Mouse (Mus musculus): ENCODE measurements around the gene Sun2. TPM values are rescaled to one million over a fixed set of nuclear protein-coding genes. Genes with fewer than 3 reads are reported as not detected.

Sun2 gene
- total RNA-seq (2015), result 83.4 and 84.0 TPM in 2 replicates
- 225 and 233 TPM in 2 replicates for total RNA-seq (2017)

DNA sequence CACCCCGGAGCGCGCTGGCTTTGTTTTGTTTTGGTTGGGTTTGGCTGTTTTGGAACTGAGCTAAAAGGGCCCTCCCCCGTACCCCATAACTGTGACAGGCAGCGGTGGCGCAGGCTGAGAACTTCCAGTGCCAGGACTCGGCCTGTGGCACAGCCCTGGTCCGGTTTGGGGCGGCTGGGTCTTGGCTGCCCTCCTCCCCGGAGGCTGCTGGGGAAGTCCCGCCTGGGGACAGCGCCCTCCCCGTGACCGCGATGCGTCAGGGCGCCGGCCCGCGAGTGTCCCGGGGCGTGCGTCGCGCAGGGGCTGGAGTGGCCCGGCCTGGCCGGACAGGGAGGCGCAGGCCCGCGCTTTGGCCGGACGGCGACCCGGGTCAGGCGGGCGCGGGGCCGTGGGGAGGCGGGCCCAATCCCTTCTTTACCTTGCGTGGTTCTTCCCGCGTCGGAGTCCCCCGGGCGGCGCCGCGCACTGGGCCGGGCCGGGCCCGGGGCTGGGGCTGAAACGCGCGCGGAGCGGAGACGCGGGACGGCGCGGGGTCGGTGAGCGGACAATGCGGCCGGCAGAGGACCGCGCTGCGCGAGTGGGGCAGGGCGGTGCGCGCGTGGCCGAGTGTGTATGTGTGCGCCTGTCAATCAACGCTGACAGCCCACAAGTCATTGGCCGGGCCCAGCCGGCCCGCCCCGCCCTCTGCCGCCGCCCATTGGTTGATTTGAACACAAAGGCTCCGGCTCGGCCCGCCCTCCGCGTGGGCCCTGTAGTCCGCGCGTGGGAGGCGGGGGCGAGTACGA lies at the start of gene Sun2:
Sun2 (minus strand) TSS at position 616 of the 785 bp plus-strand sequence.
- ATAC-seq (replicated peaks; ENCODE audit: poor library complexity), result peak; percentile 65

DNA sequence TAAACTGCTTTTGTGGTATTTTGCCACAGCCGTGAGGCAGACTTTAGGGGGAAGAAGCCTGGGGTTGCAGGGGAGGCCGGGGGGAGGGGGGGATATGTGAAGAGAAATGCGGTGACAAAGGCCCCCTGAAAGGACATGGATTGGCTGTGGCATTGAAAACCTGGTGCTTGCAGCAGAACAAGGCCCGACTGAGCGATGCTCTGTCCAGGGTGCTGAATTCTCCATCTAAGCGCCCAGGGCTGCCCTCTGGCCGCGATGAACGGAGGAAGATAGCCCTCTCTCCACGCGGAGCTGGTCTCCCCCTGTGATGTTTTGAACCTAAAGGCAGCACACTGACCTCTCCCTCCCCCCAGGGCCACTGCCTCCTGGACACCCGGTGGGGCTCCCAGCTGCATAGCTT lies 49.2 kb upstream of the Sun2 start:
- ATAC-seq (replicated peaks; ENCODE audit: poor library complexity), result peak; percentile 74

DNA sequence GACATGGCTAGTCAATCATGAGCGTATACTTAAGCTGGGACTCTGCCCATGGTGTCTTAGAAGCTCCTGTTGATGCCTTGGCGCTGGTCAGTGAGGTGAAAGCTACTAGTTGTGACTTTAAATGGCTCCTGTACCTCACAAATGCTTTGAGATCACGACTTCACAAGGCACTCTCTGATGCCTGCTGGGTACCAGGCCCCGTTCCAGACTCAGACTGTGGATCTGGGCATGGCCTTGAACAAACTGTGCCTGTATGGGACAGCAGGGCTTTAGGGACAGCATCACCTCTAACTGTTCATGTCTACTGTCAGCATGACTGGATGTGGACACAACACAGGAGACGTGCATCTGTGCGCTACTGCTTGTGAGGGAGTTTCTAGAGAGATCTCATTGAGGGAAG lies 48.6 kb upstream of the Sun2 start:
- ATAC-seq (replicated peaks; ENCODE audit: poor library complexity), result no peak

DNA sequence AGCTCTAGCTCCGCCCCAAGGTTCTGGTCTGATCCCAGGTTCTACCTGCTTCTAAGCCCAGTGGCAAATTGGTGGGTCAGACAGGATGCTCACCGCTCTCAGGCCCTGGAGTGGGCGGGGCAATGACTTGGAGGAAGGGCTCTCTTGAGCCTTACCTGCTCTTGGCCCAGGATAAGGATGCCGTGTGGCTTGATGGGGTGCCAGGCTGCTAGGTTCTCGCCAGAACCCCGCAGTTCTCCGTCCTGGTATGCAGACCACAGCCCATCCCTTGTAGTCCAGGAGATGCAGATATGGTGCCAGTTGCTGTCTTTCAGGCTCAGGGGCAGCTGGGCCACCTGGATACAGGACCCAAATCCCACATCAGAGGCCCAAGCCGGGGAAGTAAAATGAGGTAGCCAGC lies 47.8 kb upstream of the Sun2 start:
- ATAC-seq (replicated peaks; ENCODE audit: poor library complexity), result no peak

DNA sequence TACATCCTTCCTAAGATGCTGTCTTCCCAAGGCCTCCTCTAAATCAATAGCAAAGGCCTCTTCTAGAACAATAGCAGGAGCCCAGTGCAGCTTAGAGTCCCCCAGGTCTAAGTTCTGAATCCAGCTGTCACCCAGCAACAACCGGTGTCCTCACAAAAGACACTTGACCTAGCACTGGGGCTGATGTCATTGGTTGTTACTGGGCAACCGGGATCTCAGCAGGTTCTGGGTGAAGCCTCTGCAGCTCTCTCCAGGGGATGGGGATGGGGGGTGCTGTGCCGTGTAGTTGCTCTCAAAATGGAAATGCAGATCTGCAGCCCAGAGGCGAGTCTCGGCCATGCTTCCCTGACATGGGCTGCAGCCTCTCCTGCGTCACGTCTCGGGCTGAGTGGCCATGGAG lies 45.5 kb upstream of the Sun2 start:
- ATAC-seq (replicated peaks; ENCODE audit: poor library complexity), result no peak

DNA sequence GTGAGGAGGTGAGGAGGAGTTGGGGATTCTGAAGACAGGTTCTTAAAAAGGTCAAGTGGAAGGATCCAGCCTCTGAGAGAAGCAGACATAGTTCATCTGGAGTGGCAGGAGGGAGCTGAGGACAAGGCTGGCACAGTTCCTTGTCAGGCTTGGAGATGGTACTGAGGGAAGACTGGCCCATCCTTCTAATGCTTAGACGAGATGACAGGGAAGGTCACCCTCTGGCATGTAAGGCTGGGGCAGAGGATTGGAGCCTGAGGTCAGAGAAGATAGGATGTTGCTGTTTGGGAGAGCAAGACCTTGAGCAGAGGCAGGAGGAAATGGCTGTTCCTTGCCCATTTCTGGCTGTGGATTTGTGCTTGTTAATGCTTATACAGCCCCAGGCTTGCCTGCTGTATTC lies 42.7 kb upstream of the Sun2 start:
- ATAC-seq (replicated peaks; ENCODE audit: poor library complexity), result no peak

DNA sequence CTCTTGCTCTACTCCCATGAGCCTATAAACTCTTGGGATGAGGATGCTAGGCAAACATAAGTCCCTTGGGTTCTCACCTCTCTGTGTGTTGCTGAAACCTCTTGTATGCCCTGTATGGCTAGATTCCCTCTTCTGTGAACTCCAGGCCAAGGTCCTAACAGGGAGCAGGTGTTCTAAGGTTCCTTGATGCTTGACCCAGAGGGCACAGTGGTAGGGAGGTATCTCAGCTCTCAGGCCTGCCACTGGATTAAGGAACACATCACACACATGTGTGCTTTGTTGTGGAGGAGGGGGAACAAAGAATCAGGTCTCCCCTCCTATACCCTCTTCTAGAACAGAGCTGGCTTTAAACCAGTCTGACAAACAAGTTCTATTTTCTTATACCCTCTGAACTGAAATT lies 35.4 kb upstream of the Sun2 start, which contains the start of gene Dnal4:
Dnal4 (minus strand) TSS at position 101 of the 400 bp plus-strand sequence.
- no peak for ATAC-seq (replicated peaks; ENCODE audit: poor library complexity)

DNA sequence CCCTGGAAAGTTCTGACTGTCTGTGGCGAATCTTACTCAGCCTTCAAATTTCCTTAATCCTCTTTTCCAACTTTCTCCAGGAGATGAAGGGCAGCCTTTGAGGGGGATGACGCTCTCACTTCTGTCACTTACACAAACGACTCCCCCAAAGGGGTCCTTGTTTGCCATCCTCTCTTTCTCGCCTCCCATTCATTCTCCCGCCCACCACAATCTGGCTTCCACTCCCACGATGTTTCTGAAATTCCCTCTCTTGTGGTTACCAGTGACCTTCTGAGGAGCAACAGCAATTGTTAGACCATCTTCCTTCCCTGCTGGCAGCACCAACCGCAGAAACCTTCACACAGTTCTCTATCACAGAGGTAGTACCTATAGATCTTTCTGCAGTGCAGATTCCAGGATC lies 33.3 kb upstream of the Sun2 start:
- no peak for ATAC-seq (replicated peaks; ENCODE audit: poor library complexity)

DNA sequence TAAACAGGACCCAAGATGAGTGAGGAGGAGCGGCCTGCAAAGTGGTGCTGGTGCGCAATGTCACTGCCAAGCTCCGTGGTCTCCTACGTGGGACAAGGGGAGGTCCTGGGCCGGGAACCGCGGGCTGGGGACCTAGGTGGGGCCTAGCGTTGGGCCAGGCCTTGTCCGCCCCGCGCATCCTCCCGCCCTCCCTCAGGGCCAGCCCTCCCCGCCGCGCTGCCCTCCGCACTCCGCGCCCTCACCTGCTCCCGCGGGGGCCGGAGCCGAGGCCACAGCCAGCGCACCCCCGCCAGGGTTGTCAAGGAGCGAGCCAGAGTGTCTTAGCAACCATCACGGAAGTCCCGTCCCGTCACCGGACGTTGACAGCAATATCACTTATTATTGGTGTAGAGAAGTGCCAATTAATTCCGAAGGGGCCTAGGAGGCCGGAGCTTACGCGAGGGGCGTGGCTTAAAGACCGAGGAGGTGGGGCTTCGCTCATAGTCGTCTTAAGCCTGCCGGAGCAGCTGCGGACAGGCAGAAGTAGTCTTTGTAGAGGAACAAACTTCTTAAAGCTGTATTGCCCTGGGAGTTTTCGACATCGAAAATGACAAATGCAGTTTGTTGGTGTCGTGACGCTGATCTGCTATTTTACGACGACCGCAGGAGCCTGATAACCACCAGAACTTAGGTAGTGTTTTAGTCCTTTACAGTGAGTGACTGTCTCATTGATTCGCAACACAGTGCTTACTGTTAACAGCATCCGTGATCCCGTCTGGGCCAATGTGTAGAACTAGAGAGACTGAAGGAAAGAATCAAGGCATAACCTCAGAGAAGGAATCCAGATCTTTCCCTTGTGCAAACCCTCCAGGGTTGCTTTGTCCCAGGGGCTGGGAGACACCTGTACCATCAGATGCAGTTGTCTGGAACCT lies 32.0 kb upstream of the Sun2 start:
- peak; percentile 97 for ATAC-seq (replicated peaks; ENCODE audit: poor library complexity)

DNA sequence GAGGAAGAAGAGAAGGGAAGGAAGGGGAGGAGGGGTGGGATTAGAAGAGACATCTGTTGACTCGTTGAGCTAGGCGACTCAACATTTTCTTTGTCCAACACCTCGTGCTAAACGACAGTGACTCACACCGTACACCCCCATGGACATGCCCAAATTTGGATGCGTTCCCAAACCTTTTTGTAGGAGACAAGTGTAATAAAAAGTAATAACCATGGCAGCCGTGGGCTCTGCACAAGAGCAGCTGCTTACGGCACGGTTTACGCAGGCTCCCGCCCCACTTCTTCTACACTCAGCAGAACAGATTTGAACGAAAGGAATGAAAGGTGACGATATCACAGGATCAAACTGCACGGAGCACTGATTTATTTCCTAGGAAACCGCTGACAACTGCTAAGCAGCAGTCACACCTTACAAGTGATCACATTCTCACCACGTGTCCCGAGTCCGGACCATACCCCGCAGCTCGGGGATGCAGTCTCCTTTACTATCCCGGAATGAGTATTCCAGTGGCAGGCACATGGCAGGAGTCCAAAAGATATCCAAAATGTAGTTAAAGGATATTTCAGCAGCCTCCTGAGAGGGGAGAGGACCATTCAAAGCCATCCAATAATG lies 28.4 kb upstream of the Sun2 start:
- ATAC-seq (replicated peaks; ENCODE audit: poor library complexity), result no peak

DNA sequence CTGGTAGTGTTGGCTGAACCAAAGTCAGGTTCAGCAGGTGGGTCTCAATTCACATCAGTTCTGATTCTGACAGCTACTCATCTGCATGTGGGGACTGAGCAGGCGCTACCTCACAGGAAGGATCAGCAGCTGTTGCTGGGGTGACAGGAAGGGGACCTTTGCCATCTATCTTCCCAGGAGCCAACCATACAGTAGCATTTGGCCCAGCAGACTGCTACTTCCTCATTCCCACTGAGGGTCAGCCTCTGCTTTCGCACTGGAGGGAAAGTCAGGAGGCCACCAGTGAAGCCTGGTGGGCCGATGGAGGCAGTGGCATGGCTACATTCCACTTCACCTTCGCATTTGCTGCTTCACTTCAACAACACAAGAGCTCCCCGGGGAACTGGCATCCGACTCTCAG lies 26.0 kb upstream of the Sun2 start:
- peak; percentile 81 for ATAC-seq (replicated peaks; ENCODE audit: poor library complexity)

DNA sequence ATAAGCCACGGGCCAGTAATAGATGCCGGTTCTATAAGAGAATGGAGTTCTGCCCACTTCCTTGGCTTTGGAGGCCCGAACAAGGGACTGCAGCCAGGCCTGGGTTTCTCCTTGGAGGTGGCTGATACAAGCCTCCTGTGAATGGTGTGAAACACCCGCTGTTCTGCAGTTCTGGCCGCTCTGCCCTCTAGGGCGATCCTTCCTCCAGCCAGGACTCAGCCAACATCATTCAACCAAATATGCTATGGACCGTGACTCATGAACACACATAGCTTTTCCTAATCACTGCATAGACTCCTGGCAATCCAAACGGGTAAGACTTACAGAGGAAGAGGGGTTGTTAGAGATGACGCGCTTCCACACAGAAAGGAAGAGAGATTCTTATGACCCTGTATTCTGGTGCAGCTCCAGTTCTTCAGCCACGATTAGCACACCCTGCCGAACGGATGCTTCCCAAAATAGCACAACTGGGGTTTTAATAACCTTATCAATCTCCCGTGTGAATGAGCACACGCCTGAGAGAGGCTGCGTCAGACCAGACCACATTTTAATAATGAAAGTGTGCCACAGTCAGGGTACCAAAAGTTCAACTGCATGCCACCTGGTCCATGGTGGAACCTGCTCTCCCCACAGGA lies 25.1 kb upstream of the Sun2 start:
- ATAC-seq (replicated peaks; ENCODE audit: poor library complexity), result no peak

DNA sequence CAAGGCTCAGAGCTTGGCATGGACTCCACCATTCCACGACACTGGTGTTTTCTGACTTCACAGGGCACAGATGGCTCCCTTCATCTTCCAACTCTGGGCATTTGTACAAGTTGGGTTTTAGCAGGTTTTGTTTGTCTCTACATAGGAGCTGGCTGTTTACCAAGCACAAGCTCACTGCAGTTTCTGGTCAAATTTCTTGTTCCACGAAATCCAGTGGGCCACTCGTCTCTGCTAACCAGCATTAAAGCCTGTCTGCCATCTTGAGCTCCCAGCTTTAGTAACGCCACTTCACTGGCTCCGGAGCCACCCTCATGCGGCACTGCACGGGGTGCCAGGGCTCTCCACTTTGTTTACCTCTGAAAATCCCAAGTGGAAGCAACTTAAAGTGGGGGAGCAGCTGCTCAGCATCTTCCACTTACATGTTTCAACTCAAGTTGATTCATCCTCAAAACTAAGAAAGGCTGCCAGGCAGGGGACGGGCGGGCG lies 24.3 kb upstream of the Sun2 start:
- no peak for ATAC-seq (replicated peaks; ENCODE audit: poor library complexity)

DNA sequence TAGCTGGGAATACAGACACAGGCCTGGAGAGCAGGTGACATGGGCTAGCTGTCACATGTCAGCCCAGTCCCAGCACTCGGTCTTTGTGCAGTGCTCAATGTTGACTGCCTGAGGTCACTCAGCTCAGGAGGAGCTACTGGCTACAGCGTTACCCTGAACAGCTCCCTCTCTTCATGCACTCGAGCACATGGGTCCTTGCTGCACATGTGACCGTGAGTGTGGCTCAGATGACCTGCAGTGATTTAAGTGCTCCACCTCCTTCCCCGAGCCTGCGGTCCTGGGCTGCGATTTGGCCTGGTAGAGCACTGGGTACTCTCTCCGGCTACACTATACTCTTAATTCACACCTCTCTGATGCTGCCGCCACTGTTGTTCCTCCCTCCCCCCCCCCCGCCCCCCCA lies 23.8 kb upstream of the Sun2 start:
- no peak for ATAC-seq (replicated peaks; ENCODE audit: poor library complexity)

DNA sequence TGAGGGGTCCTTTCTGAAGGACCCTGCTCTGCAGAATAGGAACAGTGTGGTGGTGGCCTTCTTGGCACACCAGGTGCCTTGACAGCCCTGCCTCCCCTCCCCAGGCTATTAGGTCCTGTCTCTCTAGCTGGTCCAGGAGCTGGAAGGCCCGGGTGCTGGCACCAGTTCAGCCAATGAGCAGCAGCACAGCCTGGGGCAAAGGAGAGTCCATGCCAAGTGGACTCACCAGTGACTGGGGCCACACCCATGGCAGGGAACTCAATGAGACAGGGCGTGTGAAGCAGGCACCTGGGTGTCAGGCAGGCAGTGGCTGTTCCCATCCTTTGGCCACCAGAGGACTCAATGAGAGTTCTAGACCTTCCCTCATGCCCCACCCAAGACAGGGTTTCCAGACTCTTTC lies 23.0 kb upstream of the Sun2 start:
- no peak for ATAC-seq (replicated peaks; ENCODE audit: poor library complexity)

DNA sequence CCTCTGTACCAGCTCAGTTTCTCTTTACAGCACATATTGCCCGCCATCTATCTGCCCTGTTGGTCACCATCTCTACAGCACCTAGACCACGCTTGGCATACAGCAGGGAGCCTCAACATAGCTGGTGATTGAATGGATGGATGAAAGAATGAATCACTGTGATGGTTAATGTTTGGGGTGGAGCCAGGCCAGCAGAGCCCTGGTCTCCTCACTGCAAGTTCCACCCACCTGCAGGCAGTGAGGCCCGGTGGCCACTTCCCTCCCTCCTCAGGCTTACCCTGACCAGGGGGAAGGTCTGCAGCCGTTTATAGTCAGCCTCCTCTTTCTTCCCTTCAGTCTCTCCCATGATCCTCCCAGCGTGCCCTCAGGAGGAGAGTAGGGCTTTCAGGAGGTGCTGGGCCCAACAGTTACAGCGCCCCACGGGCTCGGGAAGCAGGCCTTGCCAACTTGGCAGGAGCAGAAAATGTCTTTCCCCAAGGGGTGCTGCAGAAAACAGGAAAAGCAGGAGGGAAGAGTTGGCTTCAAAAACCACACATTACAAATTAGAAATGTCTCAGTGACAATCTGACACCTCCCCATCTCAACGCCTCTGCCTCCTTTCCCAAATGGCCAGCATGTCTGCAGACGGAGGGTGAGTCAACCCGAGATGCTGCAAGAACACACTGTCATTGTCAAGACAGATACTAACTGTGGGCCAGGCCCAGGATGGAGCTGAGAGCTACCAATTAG lies 22.4 kb upstream of the Sun2 start:
- no peak for ATAC-seq (replicated peaks; ENCODE audit: poor library complexity)

DNA sequence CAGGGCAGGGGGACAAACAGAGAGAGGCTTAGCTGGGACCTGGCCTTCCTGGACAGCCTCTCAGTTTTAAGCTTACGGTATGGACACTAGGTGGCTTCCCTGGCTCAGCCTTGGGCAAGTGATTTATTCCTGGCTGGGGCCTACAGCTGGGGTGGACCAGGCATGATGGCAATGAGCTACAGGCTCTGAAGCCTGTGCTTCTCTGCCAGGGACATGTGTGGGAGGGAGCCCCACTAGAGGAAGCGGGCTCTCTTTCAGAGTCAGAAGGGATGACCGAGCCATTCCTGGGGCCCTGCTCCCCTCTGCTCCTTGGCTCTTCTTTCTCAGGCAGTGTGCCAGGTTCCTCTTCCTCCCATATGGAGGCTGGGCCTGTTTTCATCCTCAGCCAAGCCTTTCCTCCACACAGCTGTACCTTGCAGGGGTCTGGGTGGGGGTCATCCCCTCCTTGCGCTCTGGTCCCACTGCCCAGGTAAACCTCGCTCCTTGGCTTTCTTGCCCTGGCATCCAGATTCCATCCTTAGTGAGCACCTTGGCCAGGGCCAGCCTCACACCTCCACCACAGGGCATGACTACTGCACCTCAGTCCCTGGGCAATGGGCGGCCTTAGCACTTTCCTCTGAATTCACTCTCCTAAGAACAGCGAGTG lies 21.4 kb upstream of the Sun2 start:
- ATAC-seq (replicated peaks; ENCODE audit: poor library complexity), result no peak

DNA sequence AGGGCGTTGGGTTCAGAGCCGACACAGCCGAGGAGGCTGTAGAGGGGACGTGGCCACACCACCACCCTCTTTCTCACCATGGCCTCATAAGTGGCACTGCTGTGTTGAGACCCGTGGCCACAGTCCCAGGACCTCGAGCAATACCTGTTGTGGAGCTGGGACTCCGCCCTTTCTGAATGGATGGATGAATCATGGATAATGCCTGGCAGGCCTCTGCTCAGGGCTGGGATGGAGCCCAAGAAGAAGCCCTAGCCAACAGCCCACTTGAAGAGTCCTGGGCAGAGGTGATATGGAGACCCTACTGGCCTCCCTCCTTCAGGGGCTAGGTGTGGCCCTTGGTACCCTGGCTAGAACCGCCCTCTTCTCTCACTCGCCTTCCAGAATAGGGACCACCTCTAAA lies 20.7 kb upstream of the Sun2 start:
- ATAC-seq (replicated peaks; ENCODE audit: poor library complexity), result no peak

DNA sequence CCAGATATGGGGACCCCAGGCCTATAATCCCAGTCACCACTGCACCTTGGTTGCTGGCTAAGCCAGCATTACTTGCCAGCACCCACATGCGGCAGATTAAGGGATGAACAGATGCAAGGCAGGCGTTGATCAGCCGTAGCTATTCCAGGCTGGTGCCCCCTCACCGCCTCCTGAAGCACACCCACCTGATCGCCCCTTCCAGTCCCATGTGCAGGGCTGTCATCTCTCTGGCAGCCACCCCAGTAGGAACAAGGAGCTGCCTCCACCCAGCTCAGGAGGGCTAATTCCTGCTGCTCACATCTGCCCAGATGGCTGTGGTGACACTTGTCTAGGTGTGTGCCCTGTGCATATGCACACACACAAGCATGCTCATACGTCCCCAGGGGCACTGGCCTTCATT lies 18.6 kb upstream of the Sun2 start:
- ATAC-seq (replicated peaks; ENCODE audit: poor library complexity), result no peak

DNA sequence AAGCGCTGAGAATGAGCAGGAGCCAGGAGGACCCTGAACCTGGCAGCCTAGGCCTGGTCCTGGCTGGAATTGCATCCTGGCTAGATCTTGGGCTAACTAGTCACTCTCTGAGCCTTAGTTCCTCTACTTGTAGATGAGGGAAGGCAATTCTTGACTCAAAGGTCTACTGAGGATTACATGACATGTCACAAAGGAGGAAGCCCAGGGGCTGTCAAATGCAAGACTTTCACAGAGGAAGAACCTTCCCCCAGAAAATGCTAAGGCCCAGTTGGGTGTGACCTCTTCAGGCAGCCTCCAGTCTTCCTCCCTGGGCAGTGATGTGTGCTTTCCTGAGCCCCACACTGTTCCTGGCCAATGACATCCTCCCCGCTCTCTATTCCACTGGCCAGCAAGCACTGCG lies 14.8 kb upstream of the Sun2 start:
- ATAC-seq (replicated peaks; ENCODE audit: poor library complexity), result 0 out of 2 replicates have a peak, but pooled peaks have one; percentile 27

All from megakaryocyte progenitor cell, adult 5-6 weeks (primary cell).